Comparison of ENCODE assay signal across 18 mouse cellular contexts in the genomic region with DNA sequence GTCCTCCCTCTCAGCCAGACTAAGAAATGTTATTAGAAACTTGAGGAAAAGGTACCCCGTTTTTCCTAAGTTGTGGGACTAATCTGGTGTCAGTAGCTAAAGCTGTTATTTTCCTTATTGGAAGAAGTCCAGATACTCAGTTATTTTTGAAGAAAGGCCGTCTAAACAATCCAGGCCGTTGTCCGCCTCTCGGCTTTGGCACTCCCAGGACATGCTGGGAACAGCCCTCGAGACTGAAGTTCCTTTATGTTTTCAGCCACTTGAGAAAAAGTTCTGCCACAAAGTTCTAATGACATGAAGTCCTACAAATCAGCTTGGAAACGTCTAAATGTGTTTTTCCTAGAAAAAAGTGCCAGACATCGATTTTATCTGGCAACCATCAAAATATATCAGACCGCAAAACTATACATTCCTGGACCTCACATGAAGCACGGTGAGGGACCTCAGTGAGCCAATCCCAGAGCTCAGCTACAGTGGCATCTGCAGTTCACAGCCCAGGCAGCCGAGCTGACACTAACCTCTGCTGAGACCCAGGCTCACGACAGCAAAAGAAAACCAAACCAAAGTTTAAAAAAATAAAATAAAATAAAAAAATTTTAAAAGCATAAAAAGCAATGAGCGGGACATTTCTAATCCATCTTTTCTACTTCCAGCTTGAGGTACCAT. TPM values are rescaled to one million over a fixed set of nuclear protein-coding genes. Genes with fewer than 3 reads are reported as not detected.
DNase-seq lines count a peak whose midpoint lies in the region; ATAC-seq and TF ChIP-seq lines count a peak whose summit lies in the region.
"Had no signal": no experiment of that assay in that cellular context is flagged by ENCODE, and none has a peak within 500 bp of the region (broad histone marks: within the 10 kb centered on the region; RNA-seq: fewer than 3 reads in every experiment).

No protein-coding gene starts in this region.

- H3K36me3 ChIP-seq in forebrain, embryonic 14.5 days (ENCODE audit: control insufficient read depth, insufficient read depth, low read length) = no peaks in the 10 kb centered on the region
- peaks cover 5% of the 10 kb centered on the region; the same call in 1 of the 2 replicates for H3K36me3 ChIP-seq in forebrain, postnatal 0 days (ENCODE audit: insufficient read depth)
- peaks cover 13% of the 10 kb centered on the region; the same call in 1 of the 2 replicates for H3K36me3 ChIP-seq in hindbrain, embryonic 13.5 days
- no peaks in the 10 kb centered on the region for H3K36me3 ChIP-seq in hindbrain, embryonic 10.5 days
- H3K36me3 ChIP-seq in midbrain, embryonic 14.5 days (ENCODE audit: control insufficient read depth, insufficient read depth, low read length) = no peaks in the 10 kb centered on the region
- H3K36me3 ChIP-seq in midbrain, embryonic 10.5 days = no peaks in the 10 kb centered on the region
- H3K36me3 ChIP-seq in stomach, embryonic 15.5 days = no peaks in the 10 kb centered on the region

- H3K4me2 ChIP-seq in forebrain, embryonic 14.5 days (ENCODE audit: low read length) = peak overlapping the region; percentile 4; the same call in 1 of the 2 replicates
- H3K4me2 ChIP-seq in forebrain, postnatal 0 days (ENCODE audit: low read depth) = no peak overlapping the region
- H3K4me2 ChIP-seq in hindbrain, embryonic 13.5 days = no peak overlapping the region
- no peak overlapping the region; the same call in 1 of the 2 replicates for H3K4me2 ChIP-seq in midbrain, embryonic 14.5 days (ENCODE audit: low read length)
- H3K4me2 ChIP-seq in stomach, embryonic 15.5 days = 0 out of 2 replicates have a peak overlapping the region, but pooled peaks have one; percentile 1

- no peaks in the 10 kb centered on the region for H3K9me3 ChIP-seq in forebrain, embryonic 14.5 days (replicated peaks; ENCODE audit: control insufficient read depth, low read length)
- no peaks in the 10 kb centered on the region for H3K9me3 ChIP-seq in forebrain, postnatal 0 days (ENCODE audit: low read length)
- no peaks in the 10 kb centered on the region for H3K9me3 ChIP-seq in hindbrain, embryonic 13.5 days
- H3K9me3 ChIP-seq in hindbrain, embryonic 10.5 days = no peaks in the 10 kb centered on the region
- no peaks in the 10 kb centered on the region for H3K9me3 ChIP-seq in midbrain, embryonic 14.5 days (ENCODE audit: control insufficient read depth, low read length)
- H3K9me3 ChIP-seq in midbrain, embryonic 10.5 days (replicated peaks) = no peaks in the 10 kb centered on the region
- no peaks in the 10 kb centered on the region for H3K9me3 ChIP-seq in stomach, embryonic 15.5 days

- H3K27me3 ChIP-seq in forebrain, embryonic 14.5 days (replicated peaks; ENCODE audit: control insufficient read depth, insufficient read depth, low read length) = no peaks in the 10 kb centered on the region
- no peaks in the 10 kb centered on the region for H3K27me3 ChIP-seq in forebrain, postnatal 0 days (ENCODE audit: insufficient read depth, low read length)
- no peaks in the 10 kb centered on the region for H3K27me3 ChIP-seq in hindbrain, embryonic 13.5 days
- peaks cover 8% of the 10 kb centered on the region; the same call in 1 of the 2 replicates for H3K27me3 ChIP-seq in hindbrain, embryonic 10.5 days (ENCODE audit: insufficient read depth, poor library complexity, severe bottlenecking)
- H3K27me3 ChIP-seq in midbrain, embryonic 14.5 days (ENCODE audit: control insufficient read depth, insufficient read depth, low read length) = no peaks in the 10 kb centered on the region
- peaks cover 26% of the 10 kb centered on the region for H3K27me3 ChIP-seq in midbrain, embryonic 10.5 days (ENCODE audit: low read depth, poor library complexity, severe bottlenecking)
- H3K27me3 ChIP-seq in stomach, embryonic 15.5 days (replicated peaks) = no peaks in the 10 kb centered on the region
- H3K27me3 ChIP-seq: CH12.LX had no signal

- peak; percentile 60 for DNase-seq in forebrain, embryonic 14.5 days (ENCODE audit: low spot score)
- DNase-seq in forebrain, postnatal 0 days = no peak
- DNase-seq in hindbrain, embryonic 10.5 days (ENCODE audit: low spot score) = no peak
- DNase-seq in midbrain, embryonic 14.5 days = peak; percentile 39
- no peak for DNase-seq in midbrain, embryonic 10.5 days (ENCODE audit: low spot score)
- DNase-seq in cerebellum, adult 8-10 months = no peak
- DNase-seq: adrenal gland, postnatal 25 days; cerebellum, adult 9-11 months; embryo, embryonic 11 days; gastrocnemius, postnatal 25 days; kidney, adult 18-20 months; kidney, postnatal 25 days; layer of hippocampus, adult 9-11 months; liver had no signal

- no peak overlapping the region; the same call in 1 of the 2 replicates for H3K9ac ChIP-seq in forebrain, embryonic 14.5 days (ENCODE audit: low read length)
- H3K9ac ChIP-seq in forebrain, postnatal 0 days = no peak overlapping the region
- no peak overlapping the region for H3K9ac ChIP-seq in hindbrain, embryonic 13.5 days
- no peak overlapping the region for H3K9ac ChIP-seq in midbrain, embryonic 14.5 days (replicated peaks; ENCODE audit: low read length)
- no peak overlapping the region for H3K9ac ChIP-seq in stomach, embryonic 15.5 days

- TF ChIP-seq CTCF in forebrain, postnatal 0 days (IDR thresholded peaks at IDR 0.05; ENCODE audit: low read depth) = no peak

- no peak for ATAC-seq in forebrain, embryonic 14.5 days
- no peak for ATAC-seq in forebrain, postnatal 0 days
- no peak for ATAC-seq in hindbrain, embryonic 13.5 days (ENCODE audit: low FRiP score)
- no peak for ATAC-seq in midbrain, embryonic 14.5 days (ENCODE audit: low FRiP score, low TSS enrichment)
- ATAC-seq in stomach, embryonic 15.5 days (ENCODE audit: insufficient read depth, low FRiP score, low read depth) = no peak

- 24% methylated on average over 13 of the region's 13 CpGs for WGBS in forebrain, embryonic 14.5 days
- 25% methylated on average over 13 of the region's 13 CpGs for WGBS in forebrain, postnatal 0 days
- 60% methylated on average over 13 of the region's 13 CpGs for WGBS in hindbrain, embryonic 13.5 days
- WGBS in hindbrain, embryonic 10.5 days = 64% methylated on average over 13 of the region's 13 CpGs
- 58% methylated on average over 13 of the region's 13 CpGs for WGBS in midbrain, embryonic 14.5 days
- 64% methylated on average over 13 of the region's 13 CpGs for WGBS in midbrain, embryonic 10.5 days
- WGBS in stomach, embryonic 15.5 days = 32% methylated on average over 13 of the region's 13 CpGs

- H3K4me1 ChIP-seq in forebrain, embryonic 14.5 days (ENCODE audit: control insufficient read depth, insufficient read depth, low read length) = peaks cover 4% of the 10 kb centered on the region
- H3K4me1 ChIP-seq in forebrain, postnatal 0 days (ENCODE audit: insufficient read depth) = no peaks in the 10 kb centered on the region
- H3K4me1 ChIP-seq in hindbrain, embryonic 13.5 days (replicated peaks) = peaks cover 17% of the 10 kb centered on the region
- peaks cover 17% of the 10 kb centered on the region for H3K4me1 ChIP-seq in hindbrain, embryonic 10.5 days (replicated peaks)
- H3K4me1 ChIP-seq in midbrain, embryonic 14.5 days (ENCODE audit: control insufficient read depth, insufficient read depth, low read length) = peaks cover 15% of the 10 kb centered on the region; the same call in 1 of the 2 replicates
- peaks cover 25% of the 10 kb centered on the region for H3K4me1 ChIP-seq in midbrain, embryonic 10.5 days
- H3K4me1 ChIP-seq in stomach, embryonic 15.5 days = peaks cover 8% of the 10 kb centered on the region

- H3K4me3 ChIP-seq in forebrain, embryonic 14.5 days (ENCODE audit: low read depth, low read length) = no peak overlapping the region
- no peak overlapping the region for H3K4me3 ChIP-seq in forebrain, postnatal 0 days (ENCODE audit: low read depth, low read length)
- no peak overlapping the region for H3K4me3 ChIP-seq in hindbrain, embryonic 13.5 days
- H3K4me3 ChIP-seq in hindbrain, embryonic 10.5 days = no peak overlapping the region
- no peak overlapping the region for H3K4me3 ChIP-seq in midbrain, embryonic 14.5 days (replicated peaks; ENCODE audit: low read depth, low read length)
- no peak overlapping the region for H3K4me3 ChIP-seq in midbrain, embryonic 10.5 days
- no peak overlapping the region for H3K4me3 ChIP-seq in stomach, embryonic 15.5 days (replicated peaks)
- H3K4me3 ChIP-seq: erythroblast, embryonic 14.5 days had no signal

- H3K27ac ChIP-seq in forebrain, embryonic 14.5 days (ENCODE audit: low read depth, low read length) = no peak overlapping the region
- no peak overlapping the region for H3K27ac ChIP-seq in forebrain, postnatal 0 days (ENCODE audit: low read depth, low read length)
- H3K27ac ChIP-seq in hindbrain, embryonic 13.5 days = 0 out of 2 replicates have a peak overlapping the region, but pooled peaks have one; percentile 8
- no peak overlapping the region for H3K27ac ChIP-seq in hindbrain, embryonic 10.5 days
- H3K27ac ChIP-seq in midbrain, embryonic 14.5 days (replicated peaks; ENCODE audit: low read depth, low read length) = no peak overlapping the region
- H3K27ac ChIP-seq in midbrain, embryonic 10.5 days (replicated peaks) = no peak overlapping the region
- no peak overlapping the region for H3K27ac ChIP-seq in stomach, embryonic 15.5 days

RNA-seq across cellular contexts. Expression of a gene that starts 17.2 kb away (rescaled TPM):
- 145 and 148 TPM in 2 replicates for polyA plus RNA-seq in forebrain, embryonic 14.5 days (2014; fragmentation: Nextera tagmentation; extraction: Ambion mirVana)
- total RNA-seq in forebrain, postnatal 0 days (2014; rRNA removed) = 80.7 and 93.0 TPM in 2 replicates
- polyA plus RNA-seq in forebrain, postnatal 0 days (2015; fragmentation: Nextera tagmentation; extraction: Ambion mirVana) = 136 and 154 TPM in 2 replicates
- 118 and 138 TPM in 2 replicates for polyA plus RNA-seq in hindbrain, embryonic 13.5 days (2015; fragmentation: Nextera tagmentation; extraction: Ambion mirVana)
- polyA plus RNA-seq in hindbrain, embryonic 10.5 days (2016; fragmentation: Nextera tagmentation; extraction: Ambion mirVana) = 32.5 and 40.4 TPM in 2 replicates
- polyA plus RNA-seq in midbrain, embryonic 14.5 days (2014; fragmentation: Nextera tagmentation; extraction: Ambion mirVana) = 144 and 150 TPM in 2 replicates
- 27.9 and 30.4 TPM in 2 replicates for polyA plus RNA-seq in midbrain, embryonic 10.5 days (2016; fragmentation: Nextera tagmentation; extraction: Ambion mirVana)
- 35.1 and 41.0 TPM in 2 replicates for polyA plus RNA-seq in stomach, embryonic 15.5 days (2015; fragmentation: Nextera tagmentation; extraction: Ambion mirVana)

Comparison
In these comparisons a context has a peak if more than half of its experiments do, and no peak if none do; other contexts are left out.
1. DNase-seq: peak in forebrain, embryonic 14.5 days (single experiment) and midbrain, embryonic 14.5 days (single experiment); none in forebrain, postnatal 0 days (single experiment), hindbrain, embryonic 10.5 days (single experiment), midbrain, embryonic 10.5 days (single experiment) and cerebellum, adult 8-10 months (single experiment).
2. H3K4me2 ChIP-seq: peak in forebrain, embryonic 14.5 days (single experiment) and stomach, embryonic 15.5 days (single experiment); none in forebrain, postnatal 0 days (single experiment), hindbrain, embryonic 13.5 days (single experiment) and midbrain, embryonic 14.5 days (single experiment).